Mouse (Mus musculus) megakaryocyte, adult 5-6 weeks (primary cell): ENCODE results near the gene Trim13. TPM values are rescaled to one million over a fixed set of nuclear protein-coding genes. Genes with fewer than 3 reads are reported as not detected.
A peak's percentile ranks its signal among the peaks of the same experiment; 100 is the strongest.
"Not testable (repeated sequence)": the region's sequence is repeated elsewhere in the genome, so short reads cannot be mapped to it uniquely, and the experiment has no call there.

Experiments used
- ATAC-seq: 2 replicates; pipeline ENCODE4 v1.8.0; 2016; ENCODE audit warnings: mild to moderate bottlenecking, inconsistent platforms; ENCODE audit not compliant: poor library complexity, severe bottlenecking
- total RNA-seq, 2 experiments: library from RNA; stranded (forward) in 1 of 2; stranded (reverse) in 1 of 2; fragments of 153-499, 151-499 nt in 1 of 2; fragments of 221-1000, 200-1000 nt in 1 of 2; gene quantifications; 2 replicates each; pipeline versions ENCODE4 v1.2.3 to v1.2.4; 2015 to 2017

Gene Trim13
- total RNA-seq (2015) (1.2 and 4.5 TPM in 2 replicates), total RNA-seq (2017) (3.0 and 3.7 TPM in 2 replicates)

DNA sequence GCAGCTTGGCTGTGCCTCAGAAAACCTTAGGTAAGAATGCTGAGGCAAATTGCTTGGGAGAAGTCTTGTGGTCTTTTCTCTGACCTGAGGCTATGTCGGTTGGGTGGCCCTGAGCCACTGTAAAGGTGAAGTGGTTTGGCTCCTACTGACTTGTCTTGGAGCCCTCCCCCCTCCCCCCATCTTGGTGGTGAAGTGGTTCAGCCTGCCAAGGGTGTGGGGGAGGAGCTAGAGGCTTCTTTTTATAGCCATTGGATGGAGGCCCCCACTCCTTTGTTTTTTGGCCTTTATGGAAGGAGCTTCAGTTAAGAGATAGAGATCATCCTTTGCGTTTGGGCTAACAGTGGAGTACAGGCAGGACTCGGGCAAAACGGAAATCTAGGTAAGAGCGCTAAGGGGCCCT, at the start of gene Trim13:
TSS of gene Trim13 (plus strand) at position 280 of the 400 bp plus-strand sequence.
- 0 out of 2 replicates have a peak, but pooled peaks have one; percentile 19 for ATAC-seq

GRCm38 (mm10) chr14:61548614-61549013, 49.4 kb upstream of the Trim13 start:
- no peak for ATAC-seq

GRCm38 (mm10) chr14:61555931-61556288, 42.1 kb upstream of the Trim13 start:
- no peak for ATAC-seq

DNA sequence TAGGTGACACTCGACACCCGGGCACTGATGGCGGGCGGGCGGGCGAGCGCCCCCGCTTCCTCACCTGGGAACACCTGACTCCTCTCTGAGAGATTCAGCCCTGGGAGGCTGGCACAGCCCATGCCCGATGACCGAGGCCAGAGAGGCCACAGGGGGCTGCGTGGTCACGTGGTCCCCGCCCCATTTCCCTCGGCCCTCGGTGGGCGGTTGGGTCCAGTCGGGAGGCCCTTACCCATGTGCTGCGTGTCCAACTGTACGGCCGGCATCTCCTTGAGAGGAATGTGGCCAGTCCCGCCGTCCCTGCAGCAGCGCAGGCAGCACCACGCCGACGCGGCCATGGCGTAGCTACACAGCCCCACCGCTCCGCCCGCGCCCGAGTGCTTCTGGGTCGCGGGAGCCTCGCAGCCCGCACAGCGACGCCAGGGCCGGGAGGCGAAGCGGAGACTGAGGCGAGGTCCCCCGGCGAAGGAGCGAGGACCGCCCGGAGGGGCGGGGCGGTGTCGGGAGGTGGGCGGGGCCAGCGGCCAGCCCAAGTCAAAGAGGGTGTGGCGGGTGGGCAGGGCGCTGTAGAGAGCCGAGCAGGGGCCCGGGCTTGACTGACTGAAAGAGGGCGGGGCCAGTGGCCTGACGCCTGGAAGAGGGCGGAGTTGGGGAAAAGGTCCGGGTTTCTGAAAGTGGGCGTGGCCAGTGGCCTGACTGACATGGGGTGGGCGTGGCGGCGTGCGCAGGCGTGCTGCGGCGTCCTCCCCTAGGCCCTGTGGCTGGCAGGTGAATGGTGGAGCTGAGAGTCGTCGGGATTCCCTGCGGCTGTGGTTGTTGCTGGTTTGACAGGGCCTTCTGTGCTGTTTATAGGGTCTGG, 41.5 kb upstream of the Trim13 start, which contains the start of gene Spryd7:
TSS of gene Spryd7 (minus strand) at position 598 of the 859 bp plus-strand sequence.
- peak; percentile 94 for ATAC-seq

GRCm38 (mm10) chr14:61558901-61559300, 39.1 kb upstream of the Trim13 start:
- ATAC-seq, result no peak

GRCm38 (mm10) chr14:61559856-61560255, 38.2 kb upstream of the Trim13 start:
- ATAC-seq, result no peak

DNA sequence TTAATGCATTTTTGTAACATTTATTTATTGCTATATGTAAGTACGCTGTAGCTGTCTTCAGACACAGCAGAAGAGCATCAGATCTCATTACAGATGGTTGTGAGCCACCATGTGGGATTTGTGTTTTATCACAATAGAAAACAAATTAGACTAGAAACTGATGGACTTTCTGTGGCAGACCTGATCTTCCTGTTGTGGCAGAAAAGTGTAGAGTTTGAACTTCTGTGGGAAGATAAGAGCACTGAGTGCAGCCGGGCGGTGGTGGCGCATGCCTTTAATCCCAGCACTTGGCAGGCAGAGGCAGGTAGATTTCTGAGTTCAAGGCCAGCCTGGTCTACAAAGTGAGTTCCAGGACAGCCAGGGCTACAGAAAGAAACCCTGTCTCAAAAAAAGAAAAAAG, 31.8 kb upstream of the Trim13 start:
- ATAC-seq, result not testable (repeated sequence)

DNA sequence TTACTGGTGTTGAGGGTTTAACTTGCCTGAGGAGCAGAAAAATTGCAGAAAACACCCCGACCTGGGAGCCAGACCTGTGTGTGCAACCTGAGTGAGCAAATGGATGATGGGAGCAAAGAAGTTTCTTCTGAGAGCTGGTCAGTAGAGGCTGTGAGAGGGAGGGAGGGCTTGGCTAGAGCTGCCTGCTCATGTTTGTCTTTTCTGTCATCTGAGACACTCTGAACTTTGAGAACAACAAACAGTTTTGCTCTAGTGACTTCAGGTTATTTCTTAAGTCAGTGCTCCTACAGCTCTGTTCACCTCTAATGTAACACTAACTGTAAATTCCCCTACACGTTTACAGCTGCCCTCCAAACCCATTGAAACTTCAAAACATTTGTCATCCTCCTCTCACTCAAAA, 28.7 kb upstream of the Trim13 start:
- ATAC-seq, result no peak

DNA sequence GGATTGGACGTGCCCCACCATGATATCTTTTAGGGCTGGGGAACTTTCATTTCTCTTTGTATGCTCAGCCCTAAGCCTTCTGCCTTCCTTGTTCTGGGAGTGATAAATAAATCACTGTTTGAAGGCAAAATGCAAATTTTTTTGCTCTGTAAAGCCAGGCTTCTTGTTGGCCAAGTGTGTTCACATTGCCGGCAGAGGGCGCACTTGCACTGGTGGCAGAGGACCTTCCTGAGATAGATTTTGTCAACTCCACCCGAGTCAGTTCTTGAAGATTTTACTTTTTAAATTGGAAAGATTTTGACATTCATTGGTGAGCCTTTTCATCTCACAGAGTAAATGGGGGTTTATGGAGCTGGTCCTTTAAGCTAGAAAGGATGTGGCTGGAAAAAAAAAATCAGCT, 26.7 kb upstream of the Trim13 start:
- ATAC-seq, result peak; percentile 88

GRCm38 (mm10) chr14:61572131-61572530, 25.9 kb upstream of the Trim13 start:
- no peak for ATAC-seq

DNA sequence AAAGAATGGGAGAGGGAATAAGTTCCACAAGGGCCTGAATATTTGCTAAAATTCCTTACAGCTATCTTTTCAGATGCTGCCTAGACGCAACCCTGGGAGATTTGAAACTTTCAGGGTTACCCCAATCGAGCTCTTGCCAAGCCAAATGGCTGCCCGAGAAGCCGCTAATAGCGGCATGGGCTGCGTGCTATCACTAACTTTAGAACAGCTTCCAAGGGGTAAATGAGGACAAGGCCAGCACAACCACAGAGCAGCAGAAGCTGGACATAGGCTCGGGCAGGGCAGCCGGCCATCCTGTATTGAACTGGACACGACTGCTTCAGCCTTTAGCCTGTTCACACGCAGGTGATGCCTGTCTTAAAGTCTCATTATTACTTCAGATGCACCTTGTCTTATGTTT, 23.0 kb upstream of the Trim13 start:
- no peak for ATAC-seq

- ATAC-seq, result no peak
Observed at GRCm38 (mm10) chr14:61575941-61576340, 22.1 kb upstream of the Trim13 start.

- peak; percentile 92 for ATAC-seq
Observed at GRCm38 (mm10) chr14:61589288-61590065, 8.6 kb upstream of the Trim13 start.

DNA sequence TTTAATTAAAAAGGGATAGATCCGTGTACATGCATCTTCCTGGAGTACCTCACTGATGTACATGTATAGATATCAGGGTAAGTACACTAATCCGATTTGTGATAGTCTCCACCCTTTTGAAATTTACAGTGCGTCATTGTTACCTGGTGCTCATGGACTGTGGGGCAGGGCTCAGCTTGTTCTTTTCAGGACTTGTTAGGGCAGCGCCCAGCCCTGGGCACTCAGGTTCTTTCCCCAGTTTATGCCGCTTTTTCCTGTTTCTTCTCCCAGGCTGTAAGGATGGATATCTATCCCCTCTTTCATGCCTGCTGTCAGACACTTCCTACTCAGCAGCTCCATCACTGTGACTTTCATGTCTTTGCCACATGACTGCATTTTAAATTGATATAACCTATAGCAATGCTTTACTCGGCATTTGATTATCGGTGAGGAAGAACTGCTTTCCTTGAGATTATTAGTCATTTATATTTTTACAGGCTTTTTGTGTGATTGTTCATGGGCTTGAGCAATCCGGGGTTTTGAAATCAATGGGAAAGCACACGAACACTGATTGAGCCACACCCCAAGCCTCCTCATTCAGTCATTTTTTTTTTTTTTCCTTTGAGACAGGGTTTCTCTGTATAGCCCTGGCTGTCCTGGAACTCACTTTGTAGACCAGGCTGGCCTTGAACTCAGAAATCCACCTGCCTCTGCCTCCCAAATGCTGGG, 1.2 kb upstream of the Trim13 start:
- no peak for ATAC-seq

GRCm38 (mm10) chr14:61599057-61599806, 1.2 kb downstream of the Trim13 start:
- peak; percentile 98 for ATAC-seq

GRCm38 (mm10) chr14:61601348-61601747, 3.3 kb downstream of the Trim13 start:
- ATAC-seq, result no peak

DNA sequence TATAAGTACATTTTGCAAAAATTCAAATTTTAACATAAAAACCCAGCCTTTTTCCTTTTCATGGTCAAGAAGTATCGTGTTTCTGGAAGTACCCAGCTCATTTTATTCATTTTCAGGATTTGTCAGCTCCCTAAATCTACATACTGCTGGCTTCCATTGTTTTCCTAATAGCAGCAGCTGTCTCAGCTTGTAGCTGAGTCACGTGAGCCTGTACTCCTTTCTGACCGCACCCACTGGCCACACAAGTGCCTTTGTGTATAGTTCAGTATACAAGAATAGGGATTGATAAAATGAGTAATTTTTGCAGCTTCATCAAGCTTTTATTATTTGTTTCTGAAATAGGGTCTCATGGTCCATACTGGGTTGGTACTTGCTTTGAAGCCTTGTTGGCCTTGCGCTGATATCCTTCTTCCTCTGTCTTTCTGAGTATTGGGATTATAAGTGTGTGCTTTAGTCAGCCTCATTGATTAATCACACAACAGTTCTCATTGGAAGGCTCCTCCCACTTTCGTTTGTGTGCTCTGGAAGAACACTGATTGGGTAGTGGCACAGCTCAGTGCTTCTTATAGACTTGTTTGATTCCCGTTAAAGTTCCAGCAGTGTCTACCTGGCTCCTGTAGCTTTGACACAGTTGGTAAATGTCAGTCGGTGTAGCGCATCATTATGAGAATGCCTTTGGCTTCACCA, 5.2 kb downstream of the Trim13 start:
- ATAC-seq, result no peak

- ATAC-seq, result no peak
Observed at GRCm38 (mm10) chr14:61604081-61604480, 6.0 kb downstream of the Trim13 start.

DNA sequence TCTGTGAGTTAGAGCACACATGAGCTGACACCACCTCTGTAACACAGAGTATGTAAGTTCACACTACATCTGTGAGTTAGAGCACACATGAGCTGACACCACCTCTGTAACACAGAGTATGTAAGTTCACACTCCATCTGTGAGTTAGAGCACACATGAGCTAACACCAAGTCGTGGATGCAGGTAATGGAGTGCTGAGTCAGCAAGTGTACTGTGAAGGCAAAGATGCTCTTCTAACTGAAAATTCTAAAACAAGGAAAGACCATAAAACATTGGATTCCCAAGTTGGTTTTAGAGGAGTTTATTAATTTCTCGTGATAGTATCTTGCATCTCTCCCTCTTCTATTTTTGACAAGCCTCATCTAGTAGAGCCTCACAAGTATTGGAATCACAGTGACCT, 8.0 kb downstream of the Trim13 start:
- not testable (repeated sequence) for ATAC-seq

GRCm38 (mm10) chr14:61607157-61607556, 9.1 kb downstream of the Trim13 start, which contains the start of gene Kcnrg:
Kcnrg (plus strand) TSS chr14:61607457.
- no peak for ATAC-seq
